Mouse (Mus musculus) small intestine, adult 2 months (tissue): ENCODE results near the gene 6430548M08Rik. TPM values are rescaled to one million over a fixed set of nuclear protein-coding genes. Genes with fewer than 3 reads are reported as not detected.

Experiments
- H3K27ac ChIP-seq: fragments of 200-500 bp; 2 replicates; pipeline ENCODE4 v1.5.1; 2012; ENCODE audit warnings: low read depth, low read length, control low read depth, inconsistent platforms; ENCODE audit not compliant: insufficient read depth
- H3K27me3 ChIP-seq: fragments of 200-500 bp; 2 replicates; pipeline ENCODE4 v1.6.1; 2012; ENCODE audit warnings: mild to moderate bottlenecking, moderate library complexity, low read length, inconsistent platforms; ENCODE audit not compliant: control insufficient read depth, insufficient read depth
- H3K36me3 ChIP-seq: fragments of 200-500 bp; 2 replicates; pipeline ENCODE4 v1.6.1; 2012; ENCODE audit warnings: mild to moderate bottlenecking, low read length, control low read depth, inconsistent platforms; ENCODE audit not compliant: control insufficient read depth, insufficient read depth
- H3K4me1 ChIP-seq: fragments of 200-500 bp; 2 replicates; pipeline ENCODE4 v1.6.1; 2012; ENCODE audit warnings: low read length, inconsistent platforms, mixed read lengths; ENCODE audit not compliant: control insufficient read depth, insufficient read depth, insufficient read length
- H3K4me3 ChIP-seq: fragments of 200-500 bp; 2 replicates; pipeline ENCODE4 v1.5.1; 2012; ENCODE audit warnings: low read depth, mild to moderate bottlenecking, control low read depth, inconsistent platforms, low read length, moderate library complexity
- CTCF ChIP-seq: fragments of 200-500 bp; IDR thresholded peaks from 2 replicates; pipeline ENCODE4 v1.5.1; 2012; ENCODE audit warnings: low read depth, mild to moderate bottlenecking, control low read depth, inconsistent platforms, low read length, moderate library complexity, mixed read lengths; ENCODE audit not compliant: insufficient replicate concordance, insufficient read length; ENCODE audit errors: extremely low read depth
- POLR2A ChIP-seq: fragments of 200-500 bp; IDR thresholded peaks from 2 replicates; pipeline ENCODE4 v1.6.1; 2012; ENCODE audit warnings: low read depth, mild to moderate bottlenecking, control low read depth, inconsistent platforms, low read length, moderate library complexity
- WGBS: fragments of 180-500 bp; shearing (Covaris S2); methylation state at CpG from one replicate; pipeline ENCODE4 v1.1.7; 2018; 5-methylcytosine and 5-hydroxymethylcytosine counted together
- polyA plus RNA-seq: library from polyadenylated mRNA; depleted of rRNA; stranded (reverse); fragments of >200 nt; gene quantifications from 2 replicates; pipeline ENCODE4 v1.2.3, GENCODE M21; 2012

The 6430548M08Rik gene
- polyA plus RNA-seq, 1 experiment: 22.6 TPM

- Histone ChIP-seq H3K27ac (no peak overlapping the region), H3K4me3 (no peak overlapping the region)
- WGBS: 92% methylated on average over 3 of the region's 3 CpGs
Observed at GRCm38 (mm10) chr8:120091032-120091431, 22.9 kb upstream of the 6430548M08Rik start.

GRCm38 (mm10) chr8:120093103-120093502 is 20.8 kb upstream of the 6430548M08Rik start:
- no peak overlapping the region for H3K27ac ChIP-seq
- TF ChIP-seq CTCF (no peak), POLR2A (no peak)

More at GRCm38 (mm10) chr8:120091032-120091431, 22.9 kb upstream of the 6430548M08Rik start:
- Histone ChIP-seq H3K27me3 (no peaks in the 10 kb centered on the region), H3K36me3 (peaks cover 62% of the 10 kb centered on the region), H3K4me1 (peaks cover 28% of the 10 kb centered on the region)
- no peak for TF ChIP-seq POLR2A
- no peak for TF ChIP-seq CTCF

GRCm38 (mm10) chr8:120094801-120095200 is 19.2 kb upstream of the 6430548M08Rik start:
- H3K27ac ChIP-seq: peak overlapping the region; percentile 48
- no peak overlapping the region for H3K4me3 ChIP-seq
- WGBS: 29% methylated on average over 10 of the region's 10 CpGs
- TF ChIP-seq CTCF: no peak
- no peak for TF ChIP-seq POLR2A
- H3K27me3 ChIP-seq: no peaks in the 10 kb centered on the region
- H3K36me3 ChIP-seq: peaks cover 34% of the 10 kb centered on the region
- H3K4me1 ChIP-seq: peaks cover 55% of the 10 kb centered on the region

More at GRCm38 (mm10) chr8:120093103-120093502, 20.8 kb upstream of the 6430548M08Rik start:
- 68% methylated on average over 3 of the region's 3 CpGs for WGBS
- H3K4me1 ChIP-seq: peaks cover 43% of the 10 kb centered on the region
- H3K27me3 ChIP-seq: no peaks in the 10 kb centered on the region
- peaks cover 41% of the 10 kb centered on the region for H3K36me3 ChIP-seq
- H3K4me3 ChIP-seq: no peak overlapping the region

GRCm38 (mm10) chr8:120096486-120096885 is 17.5 kb upstream of the 6430548M08Rik start:
- TF ChIP-seq POLR2A: no peak
- no peak for TF ChIP-seq CTCF
- peaks cover 21% of the 10 kb centered on the region for H3K36me3 ChIP-seq
- WGBS: 20% methylated on average over 2 of the region's 2 CpGs
- H3K4me1 ChIP-seq: peaks cover 55% of the 10 kb centered on the region
- no peaks in the 10 kb centered on the region for H3K27me3 ChIP-seq
- peak overlapping the region; percentile 95 for H3K27ac ChIP-seq
- no peak overlapping the region for H3K4me3 ChIP-seq

- Histone ChIP-seq H3K36me3 (no peaks in the 10 kb centered on the region), H3K4me1 (peaks cover 36% of the 10 kb centered on the region), H3K27ac (peak overlapping the region; percentile 92), H3K27me3 (no peaks in the 10 kb centered on the region), H3K4me3 (peak overlapping the region; percentile 89)
- WGBS: 2% methylated on average over 25 of the region's 25 CpGs
- TF ChIP-seq POLR2A (no peak), CTCF (no peak)
Observed at GRCm38 (mm10) chr8:120100388-120101067, 13.4 kb upstream of the 6430548M08Rik start.

- TF ChIP-seq POLR2A (no peak; the same call in 1 of the 2 replicates), CTCF (no peak)
- H3K4me3 ChIP-seq: peak within 1 kb of the TSS; percentile 89
- H3K27ac ChIP-seq: peak within 1 kb of the TSS; percentile 92
- WGBS: under 1% methylated on average over 88 of the region's 88 CpGs
- no peaks in the 10 kb centered on the region for H3K36me3 ChIP-seq
- H3K4me1 ChIP-seq: peaks cover 28% of the 10 kb centered on the region; the same call in 1 of the 2 replicates
- H3K27me3 ChIP-seq: no peaks in the 10 kb centered on the region
Observed at GRCm38 (mm10) chr8:120101068-120101972, 12.6 kb upstream of the 6430548M08Rik start, which contains the start of gene Zdhhc7. TSS of gene Zdhhc7 (minus strand) at chr8:120101482.
